Mouse (Mus musculus) CH12.LX (cell line): Measurements from ENCODE around the gene Prm2. TPM values are rescaled to one million over a fixed set of nuclear protein-coding genes. Genes with fewer than 3 reads are reported as not detected.

Experiments used
- DNase-seq: peaks from one replicate; pipeline ENCODE4 v3.0.0-alpha.2; 2013; ENCODE audit errors: extremely low read depth
- H3K27ac ChIP-seq: 2 replicates; pipeline ENCODE4 v1.5.1; 2012; ENCODE audit warnings: low read depth, mild to moderate bottlenecking, control low read depth, moderate library complexity; ENCODE audit not compliant: insufficient read depth
- H3K27me3 ChIP-seq: replicated peaks from 2 replicates; pipeline ENCODE3; 2012; ENCODE audit warnings: inconsistent platforms
- H3K36me3 ChIP-seq, 2 experiments: replicated peaks in 1 of 2; 2 replicates each; pipeline versions ENCODE3 to v1.6.1; 2012; ENCODE audit warnings: inconsistent platforms in 1 of 2, low read length in 1 of 2, mild to moderate bottlenecking in 1 of 2, mixed read lengths in 1 of 2, moderate library complexity in 1 of 2; ENCODE audit not compliant: control insufficient read depth in 1 of 2, insufficient read depth in 1 of 2
- H3K4me1 ChIP-seq, 2 experiments: 2 replicates each; pipeline ENCODE4 v1.6.1; 2012; ENCODE audit warnings: inconsistent platforms in 1 of 2, moderate library complexity in 1 of 2; ENCODE audit not compliant: insufficient read depth in 2 of 2, control insufficient read depth in 1 of 2
- H3K4me2 ChIP-seq: 2 replicates; pipeline ENCODE4 v1.6.1; 2012; ENCODE audit warnings: low read depth, mild to moderate bottlenecking, control low read depth; ENCODE audit not compliant: poor library complexity, insufficient read depth, severe bottlenecking
- H3K4me3 ChIP-seq, 3 experiments: fragments of 150-350 bp in 1 of 3; sonication (generic) in 1 of 3; replicated peaks in 1 of 3; 2 replicates each; pipeline versions ENCODE3 to v1.5.1; 2011 to 2012; ENCODE audit warnings: low read depth in 2 of 3, low read length in 2 of 3, mild to moderate bottlenecking in 2 of 3, moderate library complexity in 2 of 3, control low read depth in 1 of 3, improper control_type of control experiment in 1 of 3, inconsistent platforms in 1 of 3, mixed read lengths in 1 of 3; ENCODE audit not compliant: poor library complexity in 1 of 3
- H3K79me2 ChIP-seq: replicated peaks from 2 replicates; pipeline ENCODE4 v1.6.1; 2012; ENCODE audit warnings: mild to moderate bottlenecking, moderate library complexity; ENCODE audit not compliant: control insufficient read depth, poor library complexity, insufficient read depth, severe bottlenecking; ENCODE audit errors: extremely low read depth
- H3K9ac ChIP-seq: 2 replicates; pipeline ENCODE4 v1.6.1; 2012; ENCODE audit warnings: low read depth, mild to moderate bottlenecking, control low read depth, moderate library complexity; ENCODE audit not compliant: insufficient read depth
- H3K9me3 ChIP-seq: replicated peaks from 2 replicates; pipeline ENCODE3; 2012; ENCODE audit warnings: low read length, inconsistent platforms, mixed read lengths
- BHLHE40 ChIP-seq: IDR thresholded peaks from 2 replicates; pipeline ENCODE4 v1.6.1; 2011; ENCODE audit warnings: mild to moderate bottlenecking, low read depth, low read length, improper control_type of control experiment
- CHD2 ChIP-seq: IDR thresholded peaks from 2 replicates; pipeline ENCODE4 v1.6.1; 2011; ENCODE audit warnings: low read length, improper control_type of control experiment
- CTCF ChIP-seq, 2 experiments: IDR thresholded peaks in 1 of 2; conservative IDR thresholded peaks in 1 of 2; 2 replicates each; pipeline ENCODE4 v1.5.1; 2011 to 2012; ENCODE audit warnings: low read depth in 2 of 2, low read length in 2 of 2, improper control_type of control experiment in 1 of 2, inconsistent platforms in 1 of 2, mild to moderate bottlenecking in 1 of 2, moderate library complexity in 1 of 2
- E2F4 ChIP-seq: IDR thresholded peaks from 2 replicates; pipeline ENCODE4 v1.6.1; 2011; ENCODE audit warnings: low read depth, low read length, improper control_type of control experiment; ENCODE audit not compliant: insufficient replicate concordance
- ELF1 ChIP-seq: IDR thresholded peaks from 2 replicates; pipeline ENCODE4 v1.6.1; 2014; ENCODE audit warnings: low read depth, mild to moderate bottlenecking, inconsistent platforms, low read length, improper control_type of control experiment
- EP300 ChIP-seq: IDR thresholded peaks from 2 replicates; pipeline ENCODE4 v1.6.1; 2011; ENCODE audit warnings: low read length, improper control_type of control experiment
- HCFC1 ChIP-seq: IDR thresholded peaks from 2 replicates; pipeline ENCODE4 v1.6.1; 2012; ENCODE audit warnings: low read depth, mild to moderate bottlenecking, inconsistent platforms, low read length, improper control_type of control experiment
- IRF4 ChIP-seq: IDR thresholded peaks from 2 replicates; pipeline ENCODE4 v1.6.1; 2014; ENCODE audit warnings: low read depth, mild to moderate bottlenecking, inconsistent platforms, low read length, improper control_type of control experiment
- JUN ChIP-seq: IDR thresholded peaks from 2 replicates; pipeline ENCODE4 v1.6.1; 2011; ENCODE audit warnings: low read depth, mild to moderate bottlenecking, low read length, improper control_type of control experiment, moderate library complexity; ENCODE audit not compliant: insufficient read depth
- JUND ChIP-seq: conservative IDR thresholded peaks from 2 replicates; pipeline ENCODE4 v1.6.1; 2011; ENCODE audit warnings: low read depth, low read length, improper control_type of control experiment
- KAT2A ChIP-seq: IDR thresholded peaks from 2 replicates; pipeline ENCODE4 v1.6.1; 2012; ENCODE audit warnings: low read length, improper control_type of control experiment, inconsistent platforms; ENCODE audit not compliant: insufficient replicate concordance
- MAFK ChIP-seq: IDR thresholded peaks from 2 replicates; pipeline ENCODE4 v1.6.1; 2011; ENCODE audit warnings: low read length, improper control_type of control experiment; ENCODE audit not compliant: insufficient replicate concordance
- MAX ChIP-seq: IDR thresholded peaks from 2 replicates; pipeline ENCODE4 v1.6.1; 2011; ENCODE audit warnings: low read length, improper control_type of control experiment
- MAZ ChIP-seq: IDR thresholded peaks from 2 replicates; pipeline ENCODE4 v1.6.1; 2012; ENCODE audit warnings: low read depth, mild to moderate bottlenecking, inconsistent platforms, low read length, improper control_type of control experiment, moderate library complexity
- MEF2A ChIP-seq: IDR thresholded peaks from 2 replicates; pipeline ENCODE4 v1.6.1; 2014; ENCODE audit warnings: low read depth, mild to moderate bottlenecking, inconsistent platforms, low read length, improper control_type of control experiment, borderline replicate concordance
- MXI1 ChIP-seq: IDR thresholded peaks from 2 replicates; pipeline ENCODE4 v1.6.1; 2011; ENCODE audit warnings: mild to moderate bottlenecking, low read depth, low read length, improper control_type of control experiment
- MYC ChIP-seq: IDR thresholded peaks from 2 replicates; pipeline ENCODE4 v1.6.1; 2011; ENCODE audit warnings: low read depth, mild to moderate bottlenecking, improper control_type of control experiment, low read length
- NELFE ChIP-seq: IDR thresholded peaks from 2 replicates; pipeline ENCODE4 v1.6.1; 2011; ENCODE audit warnings: low read depth, low read length, improper control_type of control experiment
- NRF1 ChIP-seq: IDR thresholded peaks from 2 replicates; pipeline ENCODE4 v1.6.1; 2014; ENCODE audit warnings: low read depth, mild to moderate bottlenecking, inconsistent platforms, low read length, improper control_type of control experiment, moderate library complexity
- PAX5 ChIP-seq: IDR thresholded peaks from 2 replicates; pipeline ENCODE4 v1.6.1; 2012; ENCODE audit warnings: low read length, inconsistent platforms, mixed read lengths
- POLR2A ChIP-seq: IDR thresholded peaks from 2 replicates; pipeline ENCODE4 v1.6.1; 2011; ENCODE audit warnings: low read depth, mild to moderate bottlenecking, improper control_type of control experiment, low read length
- RAD21 ChIP-seq: IDR thresholded peaks from 2 replicates; pipeline ENCODE4 v1.6.1; 2011; ENCODE audit warnings: low read depth, mild to moderate bottlenecking, low read length, improper control_type of control experiment, moderate library complexity
- RCOR1 ChIP-seq: conservative IDR thresholded peaks from 2 replicates; pipeline ENCODE4 v1.6.1; 2012; ENCODE audit warnings: low read depth, mild to moderate bottlenecking, inconsistent platforms, low read length, improper control_type of control experiment
- SIN3A ChIP-seq: IDR thresholded peaks from 2 replicates; pipeline ENCODE4 v1.6.1; 2012; ENCODE audit warnings: low read length, improper control_type of control experiment, inconsistent platforms
- SMC3 ChIP-seq: IDR thresholded peaks from 2 replicates; pipeline ENCODE4 v1.6.1; 2011; ENCODE audit warnings: low read depth, low read length, improper control_type of control experiment
- TBP ChIP-seq: conservative IDR thresholded peaks from 2 replicates; pipeline ENCODE4 v1.6.1; 2011; ENCODE audit warnings: low read depth, low read length, improper control_type of control experiment
- TCF12 ChIP-seq: IDR thresholded peaks from 2 replicates; pipeline ENCODE4 v1.6.1; 2014; ENCODE audit warnings: low read depth, mild to moderate bottlenecking, inconsistent platforms, low read length, improper control_type of control experiment
- UBTF ChIP-seq: IDR thresholded peaks from 2 replicates; pipeline ENCODE4 v1.6.1; 2012; ENCODE audit warnings: low read depth, mild to moderate bottlenecking, inconsistent platforms, low read length, improper control_type of control experiment, moderate library complexity
- USF1 ChIP-seq: IDR thresholded peaks from 2 replicates; pipeline ENCODE4 v1.6.1; 2014; ENCODE audit warnings: low read depth, mild to moderate bottlenecking, inconsistent platforms, low read length, improper control_type of control experiment
- USF2 ChIP-seq: conservative IDR thresholded peaks from 2 replicates; pipeline ENCODE4 v1.6.1; 2011; ENCODE audit warnings: low read depth, low read length, improper control_type of control experiment
- ZC3H11A ChIP-seq: IDR thresholded peaks from 2 replicates; pipeline ENCODE4 v1.6.1; 2012; ENCODE audit warnings: low read depth, mild to moderate bottlenecking, inconsistent platforms, low read length, improper control_type of control experiment
- ZKSCAN1 ChIP-seq: IDR thresholded peaks from 2 replicates; pipeline ENCODE4 v1.6.1; 2012; ENCODE audit warnings: low read depth, inconsistent platforms, low read length, improper control_type of control experiment, borderline replicate concordance
- ZNF384 ChIP-seq: IDR thresholded peaks from 2 replicates; pipeline ENCODE4 v1.6.1; 2012; ENCODE audit warnings: low read depth, low read length, improper control_type of control experiment, inconsistent platforms
- dilution Hi-C: fragments of 300-500 bp; cut with MboI; formaldehyde crosslinking; loops from 2 replicates; pipeline ENCODE4 v1.14.3; 2020; ENCODE audit warnings: low sequenced_read_pairs; ENCODE audit not compliant: extremely low pct_unique_long_range_greater_than_20kb, extremely low pct_ligation_motif_present
- in situ Hi-C: fragments of 300-500 bp; cut with MboI; formaldehyde crosslinking; loops from 3 replicates; pipeline ENCODE4 v1.14.3; 2019; ENCODE audit warnings: low sequenced_read_pairs, low pct_ligation_motif_present, low pct_unique_long_range_greater_than_20kb, mixed read lengths
- polyA plus RNA-seq: library from polyadenylated mRNA; unstranded; fragments of >175 nt; gene quantifications from 2 replicates; pipeline ENCODE4 v1.2.1, GENCODE M21; 2012; ENCODE audit warnings: low read depth; ENCODE audit not compliant: insufficient read length
- total RNA-seq, 2 experiments: library from RNA; depleted of rRNA; stranded (reverse); fragments of 300-350 nt in 1 of 2; fragments of >200 nt in 1 of 2; gene quantifications; 2 replicates each; pipeline ENCODE4 v1.2.3; 2012 to 2014

Gene Prm2
- total and polyA plus RNA-seq, 3 experiments = not detected

GRCm38 (mm10) chr16:10785371-10786231, 10.3 kb downstream of the Prm2 start, which contains the start of gene Socs1 (continued):
- peak; percentile 99 for TF ChIP-seq IRF4
- no peak for TF ChIP-seq USF1

DNA sequence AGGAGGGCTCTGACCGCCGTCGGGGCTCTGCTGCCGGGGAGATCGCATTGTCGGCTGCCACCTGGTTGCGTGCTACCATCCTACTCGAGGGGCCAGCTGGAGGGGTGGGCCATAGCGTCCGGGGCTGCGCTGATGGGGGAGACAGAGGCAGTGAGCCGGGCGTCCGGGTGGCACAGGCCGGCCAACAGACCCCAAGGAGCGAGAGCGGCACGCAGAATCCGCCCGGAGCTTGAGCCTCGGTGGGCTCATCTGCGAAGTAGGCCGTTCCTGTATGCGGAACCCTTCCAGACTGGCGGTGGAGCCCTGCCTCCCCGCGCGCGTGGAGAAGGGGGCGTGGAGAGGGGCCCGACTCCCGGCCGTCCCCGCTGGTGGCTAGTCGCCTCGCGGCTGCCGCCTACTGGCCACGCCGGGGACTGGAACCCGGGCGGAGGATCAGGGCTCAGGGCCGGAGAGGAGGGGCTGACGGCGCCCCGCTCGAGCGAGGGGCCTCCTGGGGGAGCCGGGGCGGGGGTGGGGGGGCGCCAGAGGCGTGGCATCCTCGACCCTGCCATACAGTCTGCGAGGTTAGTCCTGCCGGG, 11.1 kb downstream of the Prm2 start:
- peak; percentile 95 for DNase-seq
- Histone ChIP-seq H3K27ac (peak overlapping the region; percentile 89), H3K27me3 (no peaks in the 10 kb centered on the region), H3K79me2 (peaks cover 16% of the 10 kb centered on the region), H3K36me3 (peaks cover 0 to 24% of the 10 kb centered on the region in 2 experiments), H3K9me3 (no peaks in the 10 kb centered on the region), H3K4me1 (peaks cover 39 to 60% of the 10 kb centered on the region in 2 experiments), H3K9ac (peak overlapping the region; percentile 89), H3K4me2 (peak overlapping the region; percentile 52; the same call in 1 of the 2 replicates), H3K4me3 (peak overlapping the region; percentile 84 to 99 (median 96))
- in situ Hi-C loops = loop anchor here (5.0 kb wide), 3 partner anchors 38 to 213 kb away; no protein-coding TSS in a partner anchor
- dilution Hi-C loops = no loop called here
- TF ChIP-seq PAX5 (no peak), RCOR1 (no peak), SIN3A (peak; percentile 81; the same call in 1 of the 2 replicates), ZNF384 (0 out of 2 replicates have a peak, but pooled peaks have one; percentile 3), NRF1 (no peak), SMC3 (peak; percentile 88), POLR2A (peak; percentile 83), UBTF (peak; percentile 92), USF1 (no peak), MAFK (no peak), USF2 (no peak), HCFC1 (no peak), BHLHE40 (peak; percentile 18; the same call in 1 of the 2 replicates), MEF2A (peak; percentile 71; the same call in 1 of the 2 replicates), CTCF (conservative IDR thresholded peaks at IDR 0.05 in 1 of 2, IDR thresholded peaks at IDR 0.05 in 1 of 2; ENCODE audit: low read depth in 2 of 2, low read length in 2 of 2) (peak; percentile 10 to 93; a peak in 2 of 4 replicates), TCF12 (peak; percentile 79; the same call in 1 of the 2 replicates), ZC3H11A (peak; percentile 58; the same call in 1 of the 2 replicates), ELF1 (peak; percentile 60; the same call in 1 of the 2 replicates), MAZ (peak; percentile 14; the same call in 1 of the 2 replicates), JUND (no peak), NELFE (peak; percentile 60; the same call in 1 of the 2 replicates), KAT2A (peak; percentile 68; the same call in 1 of the 2 replicates), E2F4 (no peak; the same call in 1 of the 2 replicates), ZKSCAN1 (no peak), JUN (no peak), MXI1 (peak; percentile 94), TBP (peak; percentile 64; the same call in 1 of the 2 replicates), RAD21 (peak; percentile 77), IRF4 (no peak; the same call in 1 of the 2 replicates), MYC (peak; percentile 36; the same call in 1 of the 2 replicates), CHD2 (0 out of 2 replicates have a peak, but pooled peaks have one; percentile 6), MAX (peak; percentile 81), EP300 (no peak)
